Mouse (Mus musculus): Measurements from ENCODE around the gene Bcl9.
A peak's percentile ranks its signal among the peaks of the same experiment; 100 is the strongest.

The Bcl9 gene

DNA sequence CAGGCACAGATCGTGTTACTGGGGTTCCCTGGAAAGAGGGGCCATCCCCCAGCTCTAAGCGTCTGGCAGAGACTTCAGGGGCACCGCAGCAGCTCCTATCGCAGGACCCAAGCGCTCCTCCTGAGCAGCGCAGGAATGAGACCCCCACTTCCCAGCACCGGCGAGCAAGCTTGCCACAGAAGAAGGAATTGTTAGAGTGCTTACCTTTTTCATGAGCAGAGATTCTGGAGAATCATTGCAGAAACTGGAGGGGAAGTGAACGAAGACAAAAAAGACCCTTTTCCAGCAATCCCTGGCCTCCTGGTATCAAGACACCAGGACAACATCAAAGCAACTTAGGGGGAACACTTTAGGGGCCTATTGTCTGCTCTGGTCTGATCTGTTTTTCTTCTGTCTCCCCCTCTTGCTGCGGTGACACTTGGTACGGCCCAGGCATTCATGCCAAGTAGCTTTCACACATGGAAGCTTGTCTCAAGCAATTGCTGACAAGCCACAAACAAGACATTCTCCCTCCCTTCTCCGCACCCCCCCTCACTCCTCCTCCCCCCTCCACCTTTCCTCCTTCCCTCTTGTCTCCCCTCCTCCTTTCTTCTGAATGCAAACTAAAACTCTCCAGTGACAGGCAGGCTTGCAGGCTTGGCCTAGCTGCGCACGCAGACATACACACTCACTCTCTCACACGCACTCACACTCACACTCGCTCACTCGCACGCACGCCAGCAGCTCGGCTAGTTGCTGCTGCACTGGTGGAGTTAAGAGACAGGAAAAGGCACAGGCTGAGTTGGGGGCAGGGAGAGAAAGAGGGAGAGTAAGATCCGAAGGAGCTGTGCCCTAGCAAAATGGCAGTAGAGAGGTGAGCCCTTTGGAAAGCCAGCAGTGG is at the start of gene Bcl9:
Gene Bcl9 (minus strand): TSS at position 365 of the 880 bp plus-strand sequence.
- peak; percentile 92 to 95 for DNase-seq

DNA sequence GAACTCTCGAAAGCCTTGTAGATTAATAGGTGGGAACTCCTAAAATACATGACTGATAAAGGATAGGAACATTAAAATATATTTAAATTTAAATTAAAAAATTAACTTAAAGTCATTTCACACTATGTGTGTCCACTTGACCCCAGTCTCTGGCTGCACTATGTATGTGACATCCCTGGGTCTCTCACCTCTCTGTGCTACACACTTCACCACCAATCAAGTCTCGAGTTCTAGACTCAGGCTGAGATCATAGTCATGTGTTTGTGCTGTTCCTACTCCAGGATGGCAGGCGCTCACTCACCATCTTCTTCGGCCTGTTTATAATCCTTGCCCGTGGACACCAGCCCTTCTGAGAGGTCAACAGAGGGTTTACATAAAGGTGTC is 41.5 kb upstream of the Bcl9 start:
- DNase-seq, result no peak

DNA sequence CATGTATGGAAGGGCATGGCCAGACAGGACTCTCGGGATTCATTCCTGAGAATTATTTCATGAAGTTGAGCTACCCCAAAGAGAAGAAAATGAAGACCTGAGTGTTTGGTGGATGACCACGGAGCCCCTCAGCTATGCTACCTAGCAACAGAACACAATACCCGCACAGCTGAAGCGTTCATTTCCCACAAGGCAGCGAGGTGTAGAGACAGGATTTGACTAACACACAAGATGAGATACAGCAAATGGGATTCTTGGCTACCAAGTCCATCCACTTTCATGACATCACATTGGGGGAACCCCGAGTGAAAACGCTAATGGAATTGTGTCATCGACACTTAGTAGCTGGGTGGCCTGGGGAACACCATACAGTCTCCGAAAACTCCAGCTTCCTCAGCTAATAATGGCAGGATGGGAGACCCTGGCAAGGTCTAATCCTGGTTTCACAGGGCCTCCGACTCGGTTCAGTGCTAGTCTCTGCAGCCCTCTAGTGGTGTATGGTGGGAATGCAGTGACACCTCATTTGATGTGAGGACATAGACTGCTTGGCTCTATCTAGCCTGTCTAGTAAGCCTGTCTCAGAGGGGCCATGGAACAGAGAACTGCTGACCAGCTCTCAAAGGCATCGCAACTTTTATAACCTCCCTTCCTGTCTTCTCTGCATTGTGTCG is 40.9 kb upstream of the Bcl9 start:
- peak; percentile 97 to 99 for DNase-seq

DNA sequence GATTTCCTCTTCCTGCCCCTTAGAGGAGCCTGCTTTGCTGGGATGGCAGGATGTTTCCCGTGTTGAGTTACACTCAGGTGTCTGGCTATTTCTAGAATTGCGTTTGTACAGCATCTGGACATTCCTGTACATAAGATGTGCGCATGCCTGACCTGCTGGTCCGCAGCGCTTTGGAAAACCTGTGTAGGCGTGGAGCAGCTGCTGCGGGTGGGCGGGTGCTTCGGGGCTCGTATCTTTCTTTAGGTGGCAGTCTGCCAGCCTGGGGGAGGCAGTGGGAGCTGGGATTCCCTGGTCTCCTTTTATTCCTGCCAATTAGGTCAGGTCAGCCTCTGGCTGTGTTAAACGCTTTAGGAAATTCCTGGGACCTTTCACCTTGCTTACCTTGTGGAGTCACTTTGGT is 39.6 kb upstream of the Bcl9 start:
- DNase-seq, result peak; percentile 33 to 36

DNA sequence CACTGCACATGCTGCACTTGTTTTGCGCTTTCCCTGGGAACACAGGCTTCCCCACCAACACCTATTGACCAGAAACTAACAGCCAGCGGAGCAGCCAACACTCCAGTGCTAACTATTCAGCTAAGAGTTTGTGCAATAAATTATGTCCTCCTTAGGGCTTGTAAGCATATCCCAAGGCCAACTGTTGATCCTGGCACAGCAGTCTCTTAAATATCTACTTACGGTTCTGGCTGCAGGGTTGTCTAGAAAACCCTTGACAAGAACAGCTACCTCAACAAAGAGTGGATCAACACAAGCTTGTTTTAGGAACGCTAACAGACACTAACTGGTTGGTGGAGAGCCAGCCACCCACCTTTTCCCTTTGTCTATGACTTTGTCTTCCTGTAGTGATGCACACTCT is 38.6 kb upstream of the Bcl9 start:
- DNase-seq, result no peak

DNA sequence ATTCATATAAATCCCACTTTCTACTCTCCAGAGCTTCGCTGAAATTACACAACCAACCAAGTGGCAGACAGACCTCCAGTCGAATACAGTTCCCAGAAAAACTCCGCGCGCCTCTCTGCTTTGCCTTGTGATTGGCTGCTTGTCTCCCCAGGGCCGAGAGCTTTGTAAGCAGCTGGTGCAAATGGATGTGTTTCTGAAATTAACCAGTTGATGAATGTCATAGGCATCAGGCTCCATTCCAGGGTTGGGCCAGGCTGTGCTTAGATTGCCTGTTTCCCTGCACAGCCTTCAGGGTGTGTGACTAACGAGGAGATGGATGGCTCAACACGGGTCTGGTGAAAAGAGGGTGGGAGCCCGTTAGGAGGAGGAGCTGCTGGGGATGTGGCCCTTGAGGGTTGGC is 36.9 kb upstream of the Bcl9 start:
- peak; percentile 35 to 39 for DNase-seq

DNA sequence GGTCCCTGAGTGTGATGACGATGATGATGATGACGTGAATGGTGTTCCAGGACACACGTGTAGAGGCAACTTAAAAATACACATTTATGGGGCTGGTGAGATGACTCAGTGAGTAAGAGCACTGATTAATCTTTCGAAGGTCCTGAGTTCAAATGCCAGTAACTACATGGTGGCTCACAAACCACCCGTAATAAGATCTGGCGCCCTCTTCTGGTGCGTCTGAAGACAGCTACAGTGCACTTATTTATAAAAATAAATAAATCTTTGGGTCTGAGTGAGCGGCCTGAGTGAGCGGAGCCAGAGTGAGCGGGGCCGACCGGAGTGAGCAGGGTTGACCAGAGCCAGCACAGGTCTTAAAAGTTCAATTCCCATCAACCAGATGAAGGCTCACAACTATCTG is 34.5 kb upstream of the Bcl9 start:
- DNase-seq, result peak; percentile 51 to 59

DNA sequence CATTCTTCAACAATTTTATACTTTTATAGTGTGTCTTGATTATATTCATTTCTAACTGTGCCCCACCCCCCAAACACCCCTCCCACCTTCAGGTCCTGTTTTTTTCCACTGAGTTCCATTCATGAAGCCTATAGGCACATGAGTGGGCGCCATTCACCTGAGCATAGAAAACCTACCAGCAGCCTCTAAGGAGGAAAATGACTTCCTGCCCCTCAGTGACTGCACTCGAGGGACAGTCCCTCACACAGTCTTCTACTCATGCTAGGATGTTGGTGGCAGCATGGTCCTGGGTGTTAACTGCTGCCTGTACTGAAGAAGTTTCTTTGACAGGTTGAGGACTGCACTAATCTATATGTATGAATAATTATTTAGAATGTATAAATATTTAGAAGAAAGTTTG is 30.1 kb upstream of the Bcl9 start:
- DNase-seq, result no peak

DNA sequence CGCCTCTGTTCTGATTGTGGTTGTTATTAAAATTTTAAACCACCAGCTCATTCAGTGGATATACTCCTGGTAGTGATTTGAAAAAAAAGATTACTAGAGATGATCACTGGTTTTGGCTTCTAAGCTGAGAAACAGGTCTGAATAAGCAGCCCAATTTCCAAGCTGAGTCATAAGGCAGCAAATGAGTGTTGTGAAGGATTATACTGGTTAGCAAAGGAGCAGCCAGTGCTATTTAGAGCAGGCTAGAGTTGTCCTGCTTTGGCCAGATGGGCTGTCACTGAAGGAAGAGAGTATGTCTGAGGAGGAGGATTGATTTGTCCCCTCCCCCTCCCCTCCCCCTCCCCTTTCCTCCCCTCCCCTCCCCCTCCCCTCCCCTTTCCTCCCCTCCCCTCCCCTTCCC is 29.6 kb upstream of the Bcl9 start:
- DNase-seq, result no peak

DNA sequence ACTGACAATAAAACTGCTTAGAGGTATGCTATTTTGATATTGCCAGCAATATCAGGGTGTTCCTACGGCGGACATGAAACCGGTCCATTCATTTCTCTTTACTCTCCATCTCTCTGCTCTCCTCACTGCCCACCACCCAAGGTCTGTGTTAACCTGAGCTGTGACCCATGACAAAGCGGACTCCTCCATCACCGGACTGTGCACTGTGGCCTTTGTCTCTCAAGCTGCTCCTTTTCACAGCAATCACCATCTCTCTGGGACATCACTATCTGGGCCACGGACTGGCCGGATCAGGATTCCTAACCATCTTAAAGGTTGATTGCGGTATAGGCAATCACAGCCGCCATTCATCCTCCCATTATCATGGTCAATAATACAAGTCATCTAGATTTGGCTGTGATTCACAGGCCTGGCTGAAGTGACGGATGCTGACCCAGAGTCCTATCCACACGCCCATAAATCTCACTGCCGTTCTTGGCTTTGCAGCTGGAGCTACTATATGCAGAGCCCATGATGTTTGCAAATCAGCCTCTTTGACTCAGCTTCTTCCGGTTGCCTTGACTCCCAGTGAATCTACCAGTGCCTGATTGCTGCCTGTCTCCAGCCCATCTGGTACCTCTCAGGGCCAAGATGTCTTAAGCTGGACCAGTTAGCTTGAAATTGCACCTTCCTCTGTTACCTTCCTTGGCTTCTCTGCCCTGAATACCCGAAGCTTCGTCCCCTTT is 28.1 kb upstream of the Bcl9 start:
- DNase-seq, result peak in 1 of 2 experiments; percentile 26

DNA sequence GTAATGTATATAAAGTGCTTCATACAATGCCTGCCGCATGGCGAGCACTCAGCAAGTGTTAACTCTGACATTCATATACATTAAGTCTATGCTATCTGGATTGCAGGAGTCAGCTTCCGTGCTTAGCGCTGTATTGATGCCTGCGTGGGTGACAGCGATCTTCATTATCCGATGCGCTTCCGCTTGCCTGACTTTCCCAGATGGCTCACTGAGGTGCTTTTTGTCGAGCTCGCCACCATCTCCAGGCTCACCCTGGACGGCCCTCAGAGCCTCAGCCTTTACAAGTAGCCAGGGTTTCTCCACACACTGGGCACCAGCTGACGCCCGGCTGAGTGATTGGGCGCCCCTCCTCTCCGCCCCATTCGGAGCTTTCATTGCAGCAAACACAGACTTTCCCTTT is 26.3 kb upstream of the Bcl9 start:
- DNase-seq, result peak; percentile 37 to 51

DNA sequence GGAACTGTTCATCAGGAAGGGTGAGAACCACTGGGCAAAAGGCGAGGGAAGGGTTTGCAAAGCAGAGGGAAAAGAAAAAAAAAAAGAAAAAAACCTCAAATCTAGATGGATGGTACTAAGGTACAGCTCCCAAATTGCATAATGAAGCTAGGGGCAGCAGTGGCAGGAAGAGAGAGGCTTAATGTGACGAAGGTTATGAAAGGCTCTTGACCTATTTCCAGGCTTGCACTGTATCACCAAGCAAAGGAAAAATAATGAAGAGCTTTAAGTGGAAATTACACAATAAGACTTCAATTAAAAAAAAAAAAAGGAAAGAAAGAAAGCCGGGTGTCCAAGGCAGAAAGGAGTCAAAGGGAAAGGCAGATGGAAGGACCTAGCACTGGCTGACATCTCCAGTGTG is 19.6 kb upstream of the Bcl9 start:
- DNase-seq, result no peak

DNA sequence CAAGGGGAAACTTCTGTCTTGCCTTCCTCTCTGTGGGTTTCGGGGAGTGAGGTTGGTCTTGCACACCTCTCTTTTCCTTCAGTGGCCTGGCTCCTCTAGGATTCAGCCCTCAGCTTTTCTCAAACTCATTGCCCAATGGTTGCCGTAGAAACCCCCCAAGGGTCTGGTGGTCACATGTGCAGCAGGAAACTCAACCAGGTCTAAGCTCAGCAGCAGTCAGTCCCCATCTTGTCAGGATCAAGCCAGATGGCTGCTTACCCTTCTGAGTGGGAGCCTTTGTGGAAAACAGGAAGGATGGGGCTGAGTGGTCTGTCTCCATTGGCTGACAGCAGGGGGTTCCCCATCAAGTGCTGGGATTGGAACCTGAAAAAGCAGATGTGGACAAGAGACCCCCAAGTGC is 15.7 kb upstream of the Bcl9 start:
- DNase-seq, result peak; percentile 39 to 55

DNA sequence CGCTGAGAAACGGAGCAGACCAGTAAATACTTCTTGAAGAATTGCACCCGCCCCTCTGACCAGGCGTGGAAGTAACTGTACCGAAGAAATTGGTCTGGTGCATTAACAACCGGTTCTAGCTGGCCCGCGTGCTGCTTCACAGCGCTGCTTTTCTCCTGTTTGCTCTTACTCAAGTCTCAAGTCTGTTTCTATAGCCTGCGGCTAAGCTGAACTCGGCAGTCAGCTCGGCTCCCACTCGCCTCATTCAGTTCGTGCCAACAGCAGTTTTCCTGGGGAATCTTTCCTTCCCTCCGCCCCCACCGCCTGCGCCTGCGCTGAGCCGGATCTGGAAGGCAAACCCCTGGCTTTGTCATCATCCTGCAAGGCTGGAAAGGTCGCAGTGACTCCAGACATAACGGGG is 14.3 kb upstream of the Bcl9 start:
- DNase-seq, result peak; percentile 74 to 84

DNA sequence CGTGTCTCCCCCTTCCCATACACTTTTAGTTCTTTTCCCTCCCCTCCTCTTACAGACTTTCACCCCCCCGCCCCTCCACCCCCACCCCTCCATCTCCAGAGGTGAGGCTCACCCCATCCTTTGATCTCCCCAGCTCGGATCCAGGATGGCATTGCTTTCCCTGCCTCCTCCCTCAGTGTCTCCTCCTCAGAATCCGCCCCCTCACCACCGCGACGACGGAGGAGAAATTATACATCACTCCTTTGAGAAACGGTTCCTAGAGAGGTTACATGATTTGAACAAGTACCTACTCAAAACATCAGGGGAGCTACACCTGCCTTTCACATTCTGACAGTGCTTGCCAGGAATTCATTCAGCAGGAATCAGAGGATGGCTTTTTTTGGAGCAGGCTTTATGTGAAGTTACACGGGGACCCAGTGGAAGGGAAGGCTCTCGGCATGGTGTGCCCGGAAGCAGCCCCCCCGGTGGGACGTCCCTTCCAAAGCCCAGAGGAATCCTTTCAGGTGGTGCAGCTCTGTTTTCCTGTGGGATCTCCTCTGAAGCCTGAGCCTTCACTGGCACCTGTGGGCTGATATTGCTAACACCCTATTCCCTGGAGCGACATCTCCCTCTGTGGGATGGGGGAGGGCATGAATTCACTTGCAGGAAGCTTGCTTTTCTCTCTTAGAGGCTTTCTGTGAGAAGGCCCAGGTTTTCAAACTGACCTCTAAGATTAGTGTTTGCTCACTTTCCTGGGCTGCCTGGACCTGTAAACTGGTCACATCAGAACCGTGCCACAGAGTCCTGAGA is 12.2 kb upstream of the Bcl9 start:
- DNase-seq, result no peak

DNA sequence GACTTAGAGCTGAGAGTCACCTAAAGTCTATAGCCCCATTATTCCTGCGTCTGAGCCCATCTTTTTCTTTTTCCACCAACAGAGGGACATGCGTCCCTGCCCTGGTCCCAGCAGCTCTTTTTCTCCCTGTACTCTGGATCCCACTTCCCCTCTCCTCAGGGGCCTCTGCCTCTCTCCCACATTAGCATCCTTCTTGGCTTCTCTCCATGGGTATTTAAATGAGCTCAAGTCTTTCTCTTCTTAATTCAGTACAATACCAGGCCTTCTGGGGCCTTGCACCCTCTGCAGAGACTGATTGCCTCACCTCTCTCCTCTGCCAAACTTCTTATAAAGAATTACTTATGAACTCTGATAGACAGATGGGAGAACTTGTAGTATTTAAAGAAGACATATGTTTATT is 10.7 kb upstream of the Bcl9 start:
- DNase-seq, result no peak

DNA sequence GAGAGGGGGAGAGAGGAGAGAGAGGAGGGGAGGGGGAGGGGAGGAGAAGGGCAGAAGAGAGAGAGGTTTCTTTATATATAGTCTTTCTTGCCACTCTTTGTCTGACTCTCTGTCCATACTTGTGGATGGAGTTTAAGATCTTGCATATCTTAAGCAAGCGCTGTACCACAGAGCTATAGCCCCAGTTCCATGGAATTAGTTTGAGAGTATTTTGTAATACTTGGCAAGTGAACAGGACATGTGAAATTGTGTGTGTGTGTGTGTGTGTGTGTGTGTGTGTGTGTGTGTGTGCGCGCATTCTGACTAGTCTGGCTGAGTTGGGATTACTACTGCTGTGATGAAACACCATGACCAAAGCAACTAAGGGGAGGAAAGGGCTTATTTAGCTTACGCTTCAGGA is 8.2 kb upstream of the Bcl9 start:
- DNase-seq, result no peak

DNA sequence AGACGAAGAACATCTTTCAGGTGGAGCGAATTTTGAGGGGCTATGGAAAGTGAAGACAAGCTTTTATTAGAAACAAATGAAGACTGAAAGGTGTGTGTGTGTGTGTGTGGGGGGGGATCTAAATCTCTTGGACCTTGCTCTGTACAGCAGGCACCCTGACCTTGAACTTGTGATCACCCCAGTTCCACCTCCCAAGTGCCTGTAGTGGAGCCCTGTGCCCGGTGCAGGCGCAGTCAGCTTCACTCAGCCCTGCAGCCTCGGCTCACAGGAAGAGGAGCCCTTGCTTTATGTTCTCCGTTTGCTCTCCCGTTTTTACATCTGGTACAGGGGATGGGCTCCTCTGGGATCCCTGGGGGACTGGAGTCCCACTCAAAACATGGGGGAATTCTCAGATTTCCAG is 3.9 kb upstream of the Bcl9 start:
- no peak for DNase-seq

DNA sequence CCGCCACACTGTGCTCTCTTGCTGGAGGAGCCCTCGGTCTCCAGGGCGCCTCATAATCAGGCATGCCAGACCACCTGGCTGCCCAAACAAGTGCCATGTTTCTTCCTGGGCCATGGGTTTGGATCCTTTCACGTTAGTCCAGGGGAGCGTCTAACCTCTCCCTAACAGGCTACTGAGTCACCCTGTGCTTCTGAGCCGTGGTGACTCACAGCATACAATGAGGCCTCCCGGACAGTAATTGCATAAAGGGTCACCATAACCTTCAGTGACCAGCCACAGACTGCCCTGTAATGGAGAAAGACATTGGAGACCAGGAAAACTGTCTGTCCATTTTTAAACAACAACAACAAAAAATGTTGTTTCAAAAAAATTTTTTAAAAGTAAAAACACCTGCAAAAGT is 2.7 kb upstream of the Bcl9 start:
- DNase-seq, result no peak

DNA sequence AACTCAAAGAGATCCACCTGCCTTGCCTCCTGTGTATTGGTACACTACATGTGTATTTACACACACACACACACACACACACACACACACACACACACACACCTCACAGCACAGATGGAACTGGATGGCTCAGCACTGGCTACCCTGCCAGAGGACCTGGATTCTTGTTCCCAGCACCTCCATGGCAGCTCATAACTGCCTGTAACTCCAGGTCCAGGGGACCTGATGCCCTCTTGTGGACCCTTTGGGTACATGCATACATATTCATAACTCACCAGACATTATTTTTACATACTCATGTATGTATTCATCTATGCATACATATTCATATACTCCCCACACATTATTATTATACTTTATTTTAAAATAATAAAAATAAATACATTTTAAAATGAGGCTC is 2.2 kb upstream of the Bcl9 start:
- DNase-seq, result no peak

DNA sequence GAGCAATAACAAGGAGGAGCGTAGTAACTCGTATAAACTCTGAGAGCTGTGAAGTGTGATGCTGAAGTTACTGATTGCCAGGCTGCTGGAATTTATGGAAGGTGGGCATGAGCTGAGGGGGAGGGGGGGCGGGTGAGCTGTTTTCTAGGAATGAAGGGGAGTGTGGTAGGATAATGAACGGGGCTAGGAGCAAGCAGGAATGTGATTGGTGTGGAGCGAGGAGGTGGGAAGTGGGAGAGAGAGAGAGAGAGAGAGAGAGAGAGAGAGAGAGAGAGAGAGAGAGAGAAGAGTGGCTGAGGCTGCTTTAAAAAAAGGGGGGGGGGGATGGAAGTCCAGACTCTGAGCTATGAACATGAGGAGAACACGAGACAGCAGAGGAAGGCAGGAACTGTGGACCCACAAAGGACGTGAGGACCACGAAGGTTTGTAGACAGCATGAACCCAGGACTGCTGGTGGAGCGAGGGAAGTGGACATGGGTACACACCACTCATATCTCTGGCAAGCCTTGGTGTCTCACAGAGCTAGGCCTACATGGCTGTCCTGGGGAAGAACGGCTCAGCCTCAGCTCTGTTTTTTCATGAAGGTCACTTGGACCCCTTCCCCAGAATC is 1.2 kb upstream of the Bcl9 start:
- peak in 1 of 2 experiments; percentile 31 for DNase-seq

DNA sequence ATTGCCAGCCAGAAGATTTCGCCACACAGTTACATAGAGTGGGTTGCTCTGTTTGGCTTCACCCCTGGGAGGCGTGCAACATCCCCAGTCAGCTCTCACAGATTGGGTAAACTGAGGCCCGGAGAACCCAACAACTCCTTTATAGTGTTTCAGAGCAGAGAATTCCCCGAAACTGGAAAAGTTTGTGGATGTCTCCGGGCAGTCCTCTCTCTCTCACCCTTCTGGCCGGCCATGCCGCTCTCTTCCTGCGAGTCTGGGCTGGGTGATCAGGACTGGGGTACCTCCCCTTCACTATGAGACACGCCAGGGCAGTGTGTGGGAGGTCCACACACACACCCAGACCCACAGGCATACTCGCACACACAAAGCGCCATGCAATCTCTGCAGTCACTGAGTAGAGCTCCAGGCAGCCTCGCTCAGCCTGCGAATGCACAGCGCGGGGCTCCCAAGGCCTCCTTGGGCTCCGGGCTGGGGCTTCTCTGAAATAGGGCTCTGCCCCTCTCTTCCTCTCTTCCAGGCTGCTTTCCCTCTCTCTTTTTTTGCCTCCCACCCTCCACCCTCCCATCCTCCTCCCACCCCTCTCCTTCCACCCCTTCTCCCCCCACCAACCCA is 670 bp downstream of the Bcl9 start:
- peak; percentile 64 to 65 for DNase-seq
